ENCODE assay signal across 9 mouse cellular contexts in genomic region chr11:104133442-104133983, GRCm38 (mm10). TPM values are rescaled to one million over a fixed set of nuclear protein-coding genes. Genes with fewer than 3 reads are reported as not detected.
DNase-seq lines count a peak whose midpoint lies in the region; ATAC-seq and TF ChIP-seq lines count a peak whose summit lies in the region.
"Had no signal": no experiment of that assay in that cellular context is flagged by ENCODE, and none has a peak within 500 bp of the region (broad histone marks: within the 10 kb centered on the region; RNA-seq: fewer than 3 reads in every experiment).

No protein-coding gene starts in this region.

- TF ChIP-seq CTCF in forebrain, postnatal 0 days (IDR thresholded peaks at IDR 0.05; ENCODE audit: low read depth) = no peak

- ATAC-seq in forebrain, postnatal 0 days = no peak; the same call in 1 of the 2 replicates
- ATAC-seq in midbrain, embryonic 16.5 days = no peak

- peaks cover 16% of the 10 kb centered on the region for H3K27me3 ChIP-seq in forebrain, postnatal 0 days (ENCODE audit: insufficient read depth, low read length)
- H3K27me3 ChIP-seq in midbrain, embryonic 16.5 days (ENCODE audit: control insufficient read depth, insufficient read depth, low read depth, low read length) = peaks cover 10% of the 10 kb centered on the region

- intact Hi-C loops in left cerebral cortex, postnatal 25 days (cut with DNase I) = loop anchor here (2.0 to 5.0 kb wide), 3 partner anchors 37 to 81 kb away; no protein-coding TSS in a partner anchor
- intact Hi-C loops in left cerebral cortex, postnatal 4 days (cut with DNase I) = no loop called here

- peak overlapping the region; percentile 62 for H3K4me3 ChIP-seq in forebrain, postnatal 0 days (ENCODE audit: low read depth, low read length)
- H3K4me3 ChIP-seq in midbrain, embryonic 16.5 days (ENCODE audit: low read depth, low read length) = peak overlapping the region; percentile 68
- H3K4me3 ChIP-seq: megakaryocyte, embryonic 14.5 days had no signal

- peak; percentile 30 to 48 for DNase-seq in left cerebral cortex, postnatal 25 days (ENCODE audit: low spot score in 2 of 2)
- no peak for DNase-seq in left cerebral cortex, adult 9 months (ENCODE audit: low spot score in 2 of 2)
- peak; percentile 42 to 60 for DNase-seq in cerebellum, postnatal 14 days
- DNase-seq in forebrain, postnatal 0 days = no peak
- DNase-seq in urinary bladder, postnatal 14 days (ENCODE audit: low spot score) = no peak
- DNase-seq in kidney, postnatal 25 days = no peak
- no peak for DNase-seq in left cerebral cortex, postnatal 4 days

- no peak overlapping the region for H3K27ac ChIP-seq in forebrain, postnatal 0 days (ENCODE audit: low read depth, low read length)
- peak overlapping the region; percentile 74 for H3K27ac ChIP-seq in midbrain, embryonic 16.5 days (ENCODE audit: low read length)

- WGBS in forebrain, postnatal 0 days = under 1% methylated on average over 47 of the region's 47 CpGs
- WGBS in midbrain, embryonic 16.5 days = under 1% methylated on average over 47 of the region's 47 CpGs

- 0 out of 2 replicates have a peak, but pooled peaks cover 4% of the 10 kb centered on the region for H3K4me1 ChIP-seq in forebrain, postnatal 0 days (ENCODE audit: insufficient read depth)
- H3K4me1 ChIP-seq in midbrain, embryonic 16.5 days (ENCODE audit: control insufficient read depth, insufficient read depth, low read length) = peaks cover 5% of the 10 kb centered on the region; the same call in 1 of the 2 replicates

- peak overlapping the region; percentile 76 for H3K9ac ChIP-seq in forebrain, postnatal 0 days
- peak overlapping the region; percentile 85 for H3K9ac ChIP-seq in midbrain, embryonic 16.5 days (ENCODE audit: low read depth, low read length)

- H3K36me3 ChIP-seq in forebrain, postnatal 0 days (ENCODE audit: insufficient read depth) = no peaks in the 10 kb centered on the region
- H3K36me3 ChIP-seq in midbrain, embryonic 16.5 days (ENCODE audit: control insufficient read depth, insufficient read depth, low read length) = no peaks in the 10 kb centered on the region

- no peaks in the 10 kb centered on the region for H3K9me3 ChIP-seq in forebrain, postnatal 0 days (ENCODE audit: low read length)
- H3K9me3 ChIP-seq in midbrain, embryonic 16.5 days (replicated peaks; ENCODE audit: control insufficient read depth, low read length, poor library complexity, severe bottlenecking) = no peaks in the 10 kb centered on the region
- H3K9me3 ChIP-seq: megakaryocyte, embryonic 14.5 days had no signal

- peak overlapping the region; percentile 94 for H3K4me2 ChIP-seq in forebrain, postnatal 0 days (ENCODE audit: low read depth)
- peak overlapping the region; percentile 92 for H3K4me2 ChIP-seq in midbrain, embryonic 16.5 days (ENCODE audit: low read length)

RNA-seq across cellular contexts. Expression of gene Crhr1, which starts 0.9 kb away (rescaled TPM):
- 10 to 100 TPM; 31.5 to 32.7 TPM for total RNA-seq in left cerebral cortex, postnatal 25 days (2021)
- 16.7 and 23.3 TPM in 2 replicates for total RNA-seq in forebrain, postnatal 0 days (2014; rRNA removed)
- 6.4 and 6.9 TPM in 2 replicates for polyA plus RNA-seq in forebrain, postnatal 0 days (2015; fragmentation: Nextera tagmentation; extraction: Ambion mirVana)
- polyA plus RNA-seq in midbrain, embryonic 16.5 days (2015; fragmentation: Nextera tagmentation; extraction: Ambion mirVana) = 8.1 and 9.3 TPM in 2 replicates
- total RNA-seq in left cerebral cortex, postnatal 4 days (2021) = 10 to 100 TPM; 23.8 to 26.0 TPM

RNA-seq across cellular contexts. Expression of gene Sppl2c, which starts 52.6 kb away (rescaled TPM):
- not detected for total RNA-seq in left cerebral cortex, postnatal 25 days (2021)
- total RNA-seq in forebrain, postnatal 0 days (2014; rRNA removed) = 0.19 TPM in 1 of 2 replicates, not detected in the other
- not detected in 2 replicates for polyA plus RNA-seq in forebrain, postnatal 0 days (2015; fragmentation: Nextera tagmentation; extraction: Ambion mirVana)
- not detected in 2 replicates for polyA plus RNA-seq in midbrain, embryonic 16.5 days (2015; fragmentation: Nextera tagmentation; extraction: Ambion mirVana)
- not detected for total RNA-seq in left cerebral cortex, postnatal 4 days (2021)

Comparison
In these comparisons a context has a peak if more than half of its experiments do, and no peak if none do; other contexts are left out.
1. DNase-seq: peak in left cerebral cortex, postnatal 25 days (2 of 2) and cerebellum, postnatal 14 days (2 of 2); none in left cerebral cortex, adult 9 months (0 of 2), forebrain, postnatal 0 days (single experiment), urinary bladder, postnatal 14 days (single experiment), kidney, postnatal 25 days (0 of 2) and left cerebral cortex, postnatal 4 days (single experiment).